Mouse (Mus musculus) C2C12 (cell line): Measurements from ENCODE around the gene Eefsec. TPM values are rescaled to one million over a fixed set of nuclear protein-coding genes. Genes with fewer than 3 reads are reported as not detected.

ENCODE experiments used
- H3K27me3 ChIP-seq: one replicate; pipeline ENCODE4 v1.6.1; 2011; ENCODE audit not compliant: control insufficient read depth, insufficient read depth, insufficient read length
- H3K36me3 ChIP-seq: one replicate; pipeline ENCODE4 v1.6.1; 2011; ENCODE audit not compliant: control insufficient read depth, insufficient read depth
- H3K4me3 ChIP-seq: one replicate; pipeline ENCODE4 v1.5.1; 2011; ENCODE audit warnings: mild to moderate bottlenecking, control low read depth; ENCODE audit not compliant: poor library complexity, insufficient read depth, severe bottlenecking
- H3K79me2 ChIP-seq: one replicate; pipeline ENCODE4 v1.6.1; 2011; ENCODE audit not compliant: control insufficient read depth, insufficient read depth
- H3K79me3 ChIP-seq: one replicate; pipeline ENCODE4 v1.6.1; 2011; ENCODE audit warnings: low read depth, control low read depth
- H3ac ChIP-seq: one replicate; pipeline ENCODE3; 2011; ENCODE audit warnings: low read depth; ENCODE audit not compliant: control insufficient read depth, insufficient read length
- CEBPB ChIP-seq: IDR thresholded peaks from one replicate; pipeline ENCODE4 v1.6.1; 2011; ENCODE audit warnings: low read depth, mild to moderate bottlenecking, control low read depth, moderate library complexity
- CTCF ChIP-seq: IDR thresholded peaks from one replicate; pipeline ENCODE4 v1.5.1; 2011; ENCODE audit not compliant: control insufficient read depth, insufficient read depth, insufficient read length
- FOSL1 ChIP-seq: IDR thresholded peaks from one replicate; pipeline ENCODE4 v1.8.0; 2011; ENCODE audit warnings: mild to moderate bottlenecking, low read length; ENCODE audit not compliant: poor library complexity, insufficient read depth, severe bottlenecking
- MAX ChIP-seq: IDR thresholded peaks from one replicate; pipeline ENCODE4 v1.6.1; 2011; ENCODE audit warnings: mild to moderate bottlenecking, control low read depth
- MYOD1 ChIP-seq: IDR thresholded peaks from one replicate; pipeline ENCODE4 v1.6.1; 2011; ENCODE audit warnings: low read depth; ENCODE audit not compliant: control insufficient read depth, insufficient read length
- MYOG ChIP-seq: IDR thresholded peaks from one replicate; pipeline ENCODE4 v1.6.1; 2011; ENCODE audit not compliant: control insufficient read depth, insufficient read length; ENCODE audit errors: extremely low read depth
- USF1 ChIP-seq: IDR thresholded peaks from one replicate; pipeline ENCODE4 v1.6.1; 2011; ENCODE audit warnings: low read depth, mild to moderate bottlenecking, control low read depth, moderate library complexity
- polyA plus RNA-seq: library from polyadenylated mRNA; unstranded; fragments of >200 nt; fragmentation: generic; extraction: Trizol; gene quantifications from one replicate; pipeline ENCODE4 v1.2.1, GENCODE M21; 2012; ENCODE audit warnings: missing spikeins

The Eefsec gene
- polyA plus RNA-seq, 1 experiment = 19.5 TPM

DNA sequence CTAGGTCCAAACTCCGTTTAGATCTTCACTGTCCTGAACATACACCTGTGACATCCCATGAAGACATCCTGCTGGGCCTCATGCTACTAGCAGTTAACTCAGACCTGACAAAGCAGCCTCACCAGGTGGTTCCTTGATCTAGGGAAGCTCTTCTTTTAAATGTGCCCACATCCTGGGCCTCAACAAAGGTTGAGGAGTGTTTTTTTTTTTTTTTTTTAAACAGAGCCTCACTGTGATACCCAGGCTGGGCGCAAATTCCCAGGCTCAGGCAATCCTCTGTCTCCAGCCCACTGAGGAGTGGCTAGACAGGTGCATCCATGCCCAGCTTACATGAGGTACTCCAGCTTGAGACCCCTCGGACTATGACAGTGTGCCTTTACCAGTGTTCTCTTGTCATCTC, 3.8 kb downstream of the Eefsec start:
- no peak for TF ChIP-seq MYOG
- no peak for TF ChIP-seq FOSL1
- no peak for TF ChIP-seq CEBPB
- no peak for TF ChIP-seq USF1
- no peak for TF ChIP-seq MAX
- no peak for TF ChIP-seq MYOD1
- no peak for TF ChIP-seq CTCF
- Histone ChIP-seq H3K79me3 (no peaks in the 10 kb centered on the region), H3K4me3 (no peak overlapping the region), H3ac (no peak overlapping the region), H3K79me2 (peaks cover 14% of the 10 kb centered on the region), H3K27me3 (no peaks in the 10 kb centered on the region), H3K36me3 (no peaks in the 10 kb centered on the region)

DNA sequence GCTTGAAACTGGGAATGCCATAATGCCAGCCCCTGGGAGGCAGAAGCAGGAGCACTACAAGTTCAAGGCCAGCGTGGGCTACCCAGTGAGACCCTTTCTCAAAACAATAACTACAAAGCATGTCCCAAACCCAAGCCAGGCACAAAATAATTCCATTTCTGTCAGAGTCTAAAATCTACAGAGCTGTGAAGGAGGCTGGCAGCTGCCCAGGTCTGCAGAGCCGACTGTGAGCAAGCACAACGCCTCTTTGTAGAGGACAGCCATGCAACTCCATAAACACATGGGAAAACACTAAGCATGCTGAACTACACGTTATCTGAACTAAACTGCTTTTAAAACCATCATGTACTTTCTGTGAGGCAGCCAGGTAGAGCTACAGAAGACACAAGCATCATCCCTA, 7.3 kb downstream of the Eefsec start:
- no peak overlapping the region for H3K4me3 ChIP-seq
- no peaks in the 10 kb centered on the region for H3K27me3 ChIP-seq
- H3K36me3 ChIP-seq = no peaks in the 10 kb centered on the region
- TF ChIP-seq MAX (no peak), MYOD1 (no peak), MYOG (no peak), CTCF (no peak), FOSL1 (no peak), CEBPB (no peak), USF1 (no peak)
- H3K79me3 ChIP-seq = no peaks in the 10 kb centered on the region
- no peak overlapping the region for H3ac ChIP-seq
- peaks cover 14% of the 10 kb centered on the region for H3K79me2 ChIP-seq

DNA sequence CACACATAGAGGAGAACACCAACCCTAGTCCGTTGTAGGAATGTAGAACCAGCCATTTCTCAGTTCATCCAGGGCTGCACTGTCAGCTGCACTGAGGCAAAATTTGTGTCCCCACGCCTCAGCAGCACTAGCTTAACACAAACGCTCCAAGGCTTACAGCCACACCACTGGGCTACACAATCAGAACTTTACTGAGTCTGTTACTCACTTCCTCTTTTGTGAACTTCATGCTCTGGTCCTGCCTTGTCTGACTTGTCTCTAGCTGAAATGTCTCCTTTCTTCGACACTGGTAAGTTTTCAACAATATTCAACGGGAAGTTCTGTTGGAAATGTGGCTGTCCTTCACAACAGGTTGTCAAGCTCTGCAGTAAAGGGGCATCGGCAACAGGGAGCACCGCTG, 10.7 kb downstream of the Eefsec start:
- H3K4me3 ChIP-seq = no peak overlapping the region
- no peaks in the 10 kb centered on the region for H3K79me3 ChIP-seq
- no peaks in the 10 kb centered on the region for H3K36me3 ChIP-seq
- no peak overlapping the region for H3ac ChIP-seq
- H3K27me3 ChIP-seq = no peaks in the 10 kb centered on the region
- peaks cover 8% of the 10 kb centered on the region for H3K79me2 ChIP-seq
- TF ChIP-seq MYOD1 = no peak
- TF ChIP-seq FOSL1 = no peak
- no peak for TF ChIP-seq MAX
- no peak for TF ChIP-seq CEBPB
- no peak for TF ChIP-seq MYOG
- no peak for TF ChIP-seq USF1

DNA sequence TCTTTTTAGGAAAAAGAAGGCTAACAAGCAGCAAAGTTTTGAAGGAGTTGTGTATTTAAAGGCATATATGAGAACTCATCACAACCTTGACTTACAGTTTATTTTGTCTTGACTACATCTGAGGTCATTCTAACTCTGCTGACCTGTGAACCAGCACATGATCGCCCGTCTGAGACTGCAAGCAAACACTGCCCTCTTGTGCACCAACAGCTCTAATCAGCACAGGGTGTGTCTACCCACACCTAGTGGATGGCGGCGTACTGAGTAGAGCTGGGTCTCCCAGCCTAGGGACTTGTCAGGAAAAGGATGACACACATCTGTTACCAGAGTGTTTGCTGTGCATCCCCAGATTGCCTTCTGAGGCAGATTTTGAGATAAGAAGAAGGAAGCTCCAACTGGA, 15.1 kb downstream of the Eefsec start:
- Histone ChIP-seq H3K4me3 (no peak overlapping the region), H3K27me3 (no peaks in the 10 kb centered on the region), H3K79me3 (no peaks in the 10 kb centered on the region), H3K36me3 (no peaks in the 10 kb centered on the region), H3ac (no peak overlapping the region), H3K79me2 (no peaks in the 10 kb centered on the region)
- TF ChIP-seq MYOG (no peak), MAX (no peak), CEBPB (no peak), USF1 (no peak), MYOD1 (no peak), FOSL1 (no peak), CTCF (peak; percentile 61)

DNA sequence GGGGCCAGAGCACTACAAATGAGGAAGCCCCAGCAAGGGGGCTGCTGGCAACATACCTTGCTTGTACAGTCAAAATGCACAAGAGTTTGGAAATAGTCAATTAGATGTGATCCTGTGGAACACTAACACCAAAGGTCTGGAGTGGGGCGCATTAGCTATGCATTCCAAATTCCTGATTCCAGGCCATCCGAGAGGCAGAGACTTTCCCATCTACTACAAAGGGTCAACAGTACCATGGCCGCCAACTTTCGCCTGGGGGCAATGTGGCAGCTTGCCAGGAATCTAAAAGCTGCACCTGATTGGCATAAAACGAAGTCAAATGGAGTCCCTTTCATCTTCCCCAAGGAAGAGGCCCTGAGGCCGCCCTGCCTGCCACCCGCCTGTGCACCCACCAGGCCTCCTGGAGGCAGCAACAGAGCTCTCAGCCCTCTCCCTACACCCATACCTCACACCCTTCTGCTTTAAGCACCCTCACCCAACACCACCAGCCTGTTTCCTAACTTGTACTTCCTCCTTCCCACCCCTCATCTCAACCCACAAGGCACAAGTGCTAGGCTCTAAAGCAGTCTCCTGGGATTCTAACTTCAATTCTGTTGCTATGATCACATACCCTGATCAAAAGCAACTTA, 30.1 kb downstream of the Eefsec start:
- TF ChIP-seq USF1 = no peak
- no peak for TF ChIP-seq FOSL1
- TF ChIP-seq MYOG = no peak
- Histone ChIP-seq H3K79me3 (no peaks in the 10 kb centered on the region), H3K27me3 (no peaks in the 10 kb centered on the region), H3ac (no peak overlapping the region), H3K79me2 (no peaks in the 10 kb centered on the region), H3K36me3 (no peaks in the 10 kb centered on the region), H3K4me3 (no peak overlapping the region)

DNA sequence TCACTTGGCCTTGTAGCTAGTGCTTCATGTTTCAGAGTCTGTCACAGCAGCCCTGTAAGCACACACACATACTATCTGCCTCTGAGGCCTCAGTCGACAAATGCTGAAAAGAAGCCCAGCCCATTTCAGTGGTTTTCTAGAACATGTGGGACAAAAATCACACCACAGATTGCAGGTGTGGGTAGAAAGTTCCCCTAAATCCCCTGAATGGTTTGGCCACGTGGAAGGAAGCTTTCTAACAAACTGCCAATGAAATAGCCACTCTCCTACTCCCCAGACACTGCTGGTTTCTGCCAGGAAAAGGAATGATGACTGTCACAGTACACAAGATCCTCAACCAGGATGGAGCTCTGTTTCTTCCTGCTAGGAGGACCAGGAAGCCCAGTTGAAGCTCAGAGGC, 33.7 kb downstream of the Eefsec start:
- Histone ChIP-seq H3K27me3 (no peaks in the 10 kb centered on the region), H3K36me3 (no peaks in the 10 kb centered on the region), H3K79me3 (no peaks in the 10 kb centered on the region), H3ac (no peak overlapping the region), H3K79me2 (no peaks in the 10 kb centered on the region), H3K4me3 (no peak overlapping the region)
- TF ChIP-seq MAX = no peak
- TF ChIP-seq CEBPB = no peak
- TF ChIP-seq MYOD1 = no peak
- TF ChIP-seq FOSL1 = no peak
- no peak for TF ChIP-seq CTCF
- TF ChIP-seq MYOG = no peak
- TF ChIP-seq USF1 = no peak
